Mouse (Mus musculus) heart, embryonic 13.5 days (tissue): ENCODE data around the gene Defb15. TPM values are rescaled to one million over a fixed set of nuclear protein-coding genes. Genes with fewer than 3 reads are reported as not detected.
"Not testable (repeated sequence)": the region's sequence is repeated elsewhere in the genome, so short reads cannot be mapped to it uniquely, and the experiment has no call there.

Experiments
- ATAC-seq: fragments of 200-750 bp; cut with Nextera tagmentation; 2 replicates; pipeline ENCODE4 v1.8.0; 2017; ENCODE audit warnings: moderate TSS enrichment; ENCODE audit not compliant: insufficient number of reproducible peaks, low FRiP score, low TSS enrichment; ENCODE audit errors: extremely low read depth
- H3K27ac ChIP-seq: fragments of 300-500 bp; sonication (generic); replicated peaks from 2 replicates; pipeline ENCODE4 v1.5.1; 2015; ENCODE audit warnings: moderate library complexity, mild to moderate bottlenecking, inconsistent platforms
- H3K27me3 ChIP-seq: fragments of 300-500 bp; sonication (generic); replicated peaks from 2 replicates; pipeline ENCODE4 v1.6.1; 2015; ENCODE audit warnings: mild to moderate bottlenecking, inconsistent platforms
- H3K36me3 ChIP-seq: fragments of 300-500 bp; sonication (generic); 2 replicates; pipeline ENCODE4 v1.6.1; 2015; ENCODE audit warnings: mild to moderate bottlenecking, inconsistent platforms
- H3K4me1 ChIP-seq: fragments of 300-500 bp; sonication (generic); 2 replicates; pipeline ENCODE4 v1.6.1; 2015; ENCODE audit warnings: inconsistent platforms
- H3K4me2 ChIP-seq: fragments of 300-500 bp; sonication (generic); 2 replicates; pipeline ENCODE4 v1.6.1; 2015; ENCODE audit warnings: inconsistent platforms, mild to moderate bottlenecking, moderate library complexity
- H3K4me3 ChIP-seq: fragments of 300-500 bp; sonication (generic); 2 replicates; pipeline ENCODE4 v1.5.1; 2015; ENCODE audit warnings: moderate library complexity, mild to moderate bottlenecking, inconsistent platforms
- H3K9ac ChIP-seq: fragments of 300-500 bp; sonication (generic); 2 replicates; pipeline ENCODE4 v1.6.1; 2015; ENCODE audit warnings: inconsistent platforms, mild to moderate bottlenecking, moderate library complexity
- H3K9me3 ChIP-seq: fragments of 300-500 bp; sonication (generic); 2 replicates; pipeline ENCODE4 v1.6.1; 2016; ENCODE audit warnings: inconsistent platforms
- WGBS: fragments of 180-500 bp; shearing (Covaris S2); methylation state at CpG from one replicate; pipeline ENCODE4 v1.1.7; 2015; ENCODE audit warnings: mixed read lengths; 5-methylcytosine and 5-hydroxymethylcytosine counted together
- polyA plus RNA-seq: library from polyadenylated mRNA; unstranded; fragments of >200 nt; fragmentation: Nextera tagmentation; extraction: Ambion mirVana; gene quantifications from 2 replicates; pipeline ENCODE4 v1.2.1, GENCODE M21; 2015

Gene Defb15
- polyA plus RNA-seq, 1 experiment from 2014 or later: not detected

DNA sequence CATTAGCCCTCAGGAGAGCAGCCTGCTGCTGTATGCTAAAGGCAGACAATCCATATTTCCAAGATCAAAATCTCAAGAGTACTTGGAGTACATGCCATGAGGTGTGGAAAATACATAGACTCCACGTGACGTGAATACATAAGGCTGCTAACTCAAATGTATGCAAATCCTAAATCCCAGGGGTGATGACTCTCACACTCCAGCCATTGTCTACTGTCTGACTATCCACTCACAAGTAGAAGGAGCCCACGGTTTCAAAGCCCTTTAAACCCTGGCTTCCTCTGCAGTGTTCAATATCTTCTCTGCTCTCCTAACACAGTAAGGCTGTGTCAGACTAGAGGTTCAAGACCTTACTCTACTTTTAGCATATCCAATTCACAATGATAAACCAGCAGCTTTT lies 1.8 kb downstream of the Defb15 start:
- H3K36me3 ChIP-seq, H3K9me3 ChIP-seq, H3K4me1 ChIP-seq, H3K27me3 ChIP-seq, ATAC-seq, H3K27ac ChIP-seq, H3K9ac ChIP-seq, H3K4me3 ChIP-seq, H3K4me2 ChIP-seq: not testable (repeated sequence)
- WGBS: 75% methylated on average over 3 of the region's 3 CpGs

DNA sequence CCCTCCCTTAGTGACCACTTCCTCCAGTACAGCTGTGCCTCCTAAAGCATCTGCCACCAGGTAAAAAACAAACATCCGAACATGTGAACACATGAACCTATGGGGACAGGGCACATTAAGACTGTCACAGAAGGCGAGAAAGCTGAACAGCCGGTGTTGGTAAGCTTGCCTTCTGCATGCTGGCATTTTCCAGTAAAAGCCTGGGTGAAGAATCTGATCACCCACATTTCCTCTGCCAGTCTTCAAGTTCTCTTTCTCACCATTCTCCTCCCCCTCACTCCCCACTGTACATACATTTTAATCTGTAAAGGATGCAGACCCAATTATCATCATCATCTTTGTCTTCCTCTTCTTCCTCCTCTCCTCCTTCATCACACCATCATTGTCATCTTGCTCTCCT lies 16.9 kb downstream of the Defb15 start:
- H3K27ac ChIP-seq: no peak overlapping the region
- no peak for ATAC-seq
- H3K27me3 ChIP-seq: no peaks in the 10 kb centered on the region
- no peaks in the 10 kb centered on the region for H3K9me3 ChIP-seq
- H3K4me3 ChIP-seq: no peak overlapping the region
- H3K36me3 ChIP-seq: no peaks in the 10 kb centered on the region
- no peak overlapping the region for H3K4me2 ChIP-seq
- no peak overlapping the region for H3K9ac ChIP-seq
- no peaks in the 10 kb centered on the region for H3K4me1 ChIP-seq
- WGBS: 75% methylated on average over 3 of the region's 3 CpGs

DNA sequence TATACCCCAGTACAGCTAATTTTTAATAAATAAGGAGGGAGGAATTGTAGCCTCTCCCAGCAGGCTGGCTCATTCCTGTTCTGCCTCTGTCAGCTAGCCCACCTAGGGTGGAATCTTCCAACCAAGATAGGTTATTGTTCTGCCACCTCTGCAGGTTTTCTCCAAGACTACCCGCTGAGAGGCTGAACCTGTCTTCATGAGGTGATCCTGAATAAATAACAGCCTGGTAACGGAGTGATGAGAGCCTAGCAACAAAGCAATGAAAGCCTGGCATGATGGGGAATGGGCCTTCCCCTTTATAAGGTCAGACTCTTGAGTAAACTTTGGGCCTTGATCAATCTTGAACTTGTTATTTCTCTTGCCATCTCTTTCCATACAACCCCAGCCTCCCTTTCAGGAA lies 20.0 kb downstream of the Defb15 start:
- no peak overlapping the region for H3K27ac ChIP-seq
- H3K4me2 ChIP-seq: no peak overlapping the region
- H3K36me3 ChIP-seq: no peaks in the 10 kb centered on the region
- H3K27me3 ChIP-seq: no peaks in the 10 kb centered on the region
- WGBS: 36% methylated on average over 2 of the region's 2 CpGs
- H3K4me1 ChIP-seq: no peaks in the 10 kb centered on the region
- H3K4me3 ChIP-seq: no peak overlapping the region
- no peaks in the 10 kb centered on the region for H3K9me3 ChIP-seq
- H3K9ac ChIP-seq: no peak overlapping the region
- ATAC-seq: no peak

DNA sequence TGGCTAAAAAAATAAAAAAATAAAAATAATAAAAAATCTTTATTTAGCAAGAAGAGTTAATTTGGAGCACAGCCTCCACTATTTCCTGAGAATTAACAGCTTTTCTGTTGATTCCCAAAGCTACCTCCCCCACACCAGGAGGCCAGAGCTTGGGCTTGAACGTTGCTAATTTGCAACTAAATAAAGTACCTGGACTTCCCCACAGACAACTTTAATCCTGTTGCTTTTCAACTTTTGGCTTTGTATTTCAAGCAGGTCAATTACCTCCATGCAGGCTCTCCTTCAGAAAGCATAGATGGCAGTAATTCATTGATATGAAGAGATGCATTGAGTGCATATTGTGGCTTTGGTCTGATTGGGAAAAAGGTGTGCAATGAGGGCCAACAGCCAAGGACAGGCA lies 20.6 kb downstream of the Defb15 start:
- 15% methylated on average over 1 of the region's 1 CpGs for WGBS
- Histone ChIP-seq H3K27ac (no peak overlapping the region), H3K36me3 (no peaks in the 10 kb centered on the region), H3K9ac (no peak overlapping the region), H3K4me2 (no peak overlapping the region), H3K27me3 (no peaks in the 10 kb centered on the region), H3K9me3 (no peaks in the 10 kb centered on the region), H3K4me1 (no peaks in the 10 kb centered on the region), H3K4me3 (no peak overlapping the region)
- ATAC-seq: no peak

DNA sequence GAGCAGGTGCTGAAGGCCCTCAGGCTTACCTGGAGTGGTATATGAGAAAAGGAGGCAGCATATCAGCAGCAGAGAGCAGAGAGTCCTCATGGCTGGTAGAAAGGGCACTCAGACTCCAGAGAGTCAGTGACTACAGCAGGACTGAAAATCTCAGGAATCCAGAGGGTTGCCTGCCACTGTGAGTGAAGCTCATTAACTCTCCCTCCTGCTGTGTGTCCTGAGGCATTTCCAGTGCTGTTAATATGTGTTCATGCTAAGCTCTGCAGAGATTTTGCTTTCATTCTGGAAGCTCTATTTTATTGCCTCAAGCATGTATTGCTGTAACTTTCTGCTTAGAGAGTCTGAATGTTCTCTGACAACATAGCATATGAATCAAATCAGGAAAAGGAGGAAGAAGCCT lies 26.2 kb downstream of the Defb15 start, which contains the start of gene Defb11:
Gene Defb11, minus strand, starts transcription at position 123 of the 400 bp plus-strand sequence.
- H3K9me3 ChIP-seq, H3K27ac ChIP-seq, H3K9ac ChIP-seq, H3K4me1 ChIP-seq, H3K4me2 ChIP-seq, ATAC-seq, H3K27me3 ChIP-seq, H3K4me3 ChIP-seq, H3K36me3 ChIP-seq: not testable (repeated sequence)

DNA sequence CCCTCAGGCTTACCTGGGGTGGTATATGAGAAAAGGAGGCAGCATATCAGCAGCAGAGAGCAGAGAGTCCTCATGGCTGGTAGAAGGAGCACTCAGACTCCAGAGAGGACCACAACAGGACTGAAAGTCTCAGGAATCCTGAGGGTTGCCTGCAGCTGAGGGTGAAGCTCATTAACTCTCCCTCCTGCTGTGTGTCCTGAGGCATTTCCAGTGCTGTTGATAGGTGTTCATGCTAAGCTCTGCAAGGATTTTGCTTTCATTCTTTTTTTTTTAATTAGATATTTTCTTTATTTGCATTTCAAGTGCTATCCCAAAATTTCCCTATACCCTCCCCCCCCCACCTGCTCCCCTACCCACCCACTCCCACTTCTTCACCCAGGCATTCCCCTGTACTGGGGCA lies 47.2 kb downstream of the Defb15 start, which contains the start of gene Defb9:
Gene Defb9, minus strand, starts transcription at position 101 of the 400 bp plus-strand sequence.
- not testable (repeated sequence) for H3K4me2 ChIP-seq, ATAC-seq

More for the DNA sequence above, 47.2 kb downstream of the Defb15 start, which contains the start of gene Defb9:
- H3K27me3 ChIP-seq, H3K9me3 ChIP-seq, H3K4me1 ChIP-seq, H3K27ac ChIP-seq, H3K4me3 ChIP-seq, H3K9ac ChIP-seq, H3K36me3 ChIP-seq: not testable (repeated sequence)

Other genes starting within 250 kb of the Defb15 start
- gene AY761184, start 229.1 kb downstream of the Defb15 start, polyA plus RNA-seq: not detected in 2 replicates
- gene Defa24, start 198.2 kb downstream of the Defb15 start, polyA plus RNA-seq: not detected in 2 replicates
- not detected in 2 replicates for gene Defb50, start 109.2 kb downstream of the Defb15 start, polyA plus RNA-seq
- not detected in 2 replicates for gene Defb2, start 92.8 kb downstream of the Defb15 start, polyA plus RNA-seq
- gene Defb10, start 73.8 kb downstream of the Defb15 start, polyA plus RNA-seq: not detected in 2 replicates
- not detected in 2 replicates for gene Defb9, start 47.3 kb downstream of the Defb15 start, polyA plus RNA-seq
- not detected in 2 replicates for gene Defb11, start 26.3 kb downstream of the Defb15 start, polyA plus RNA-seq
- not detected in 2 replicates for gene Defb35, start 5.6 kb upstream of the Defb15 start, polyA plus RNA-seq
- gene Defb13, start 14.1 kb upstream of the Defb15 start, polyA plus RNA-seq: not detected in 2 replicates
- gene Fam90a1a, start 26.0 kb upstream of the Defb15 start, polyA plus RNA-seq: not detected in 2 replicates
- not detected in 2 replicates for gene Ccdc70, start 37.1 kb upstream of the Defb15 start, polyA plus RNA-seq
- gene Atp7b, start 127.6 kb upstream of the Defb15 start, polyA plus RNA-seq: 1.4 and 1.8 TPM in 2 replicates
- gene Alg11, start 128.0 kb upstream of the Defb15 start, polyA plus RNA-seq: 21.8 and 23.0 TPM in 2 replicates
- gene Nek5, start 192.3 kb upstream of the Defb15 start, polyA plus RNA-seq: 0.14 and 0.44 TPM in 2 replicates
- 4.6 and 4.9 TPM in 2 replicates for gene Nek3, start 233.7 kb upstream of the Defb15 start, polyA plus RNA-seq